Mouse (Mus musculus) induced T-regulatory cell, adult 2 months (primary cell): ENCODE data around the gene Tsfm.
"Not testable (repeated sequence)": the region's sequence is repeated elsewhere in the genome, so short reads cannot be mapped to it uniquely, and the experiment has no call there.

Experiments used
- DNase-seq: peaks from one replicate; pipeline ENCODE4 v3.0.0-alpha.2; 2012; ENCODE audit warnings: low read depth

Tsfm gene

DNA sequence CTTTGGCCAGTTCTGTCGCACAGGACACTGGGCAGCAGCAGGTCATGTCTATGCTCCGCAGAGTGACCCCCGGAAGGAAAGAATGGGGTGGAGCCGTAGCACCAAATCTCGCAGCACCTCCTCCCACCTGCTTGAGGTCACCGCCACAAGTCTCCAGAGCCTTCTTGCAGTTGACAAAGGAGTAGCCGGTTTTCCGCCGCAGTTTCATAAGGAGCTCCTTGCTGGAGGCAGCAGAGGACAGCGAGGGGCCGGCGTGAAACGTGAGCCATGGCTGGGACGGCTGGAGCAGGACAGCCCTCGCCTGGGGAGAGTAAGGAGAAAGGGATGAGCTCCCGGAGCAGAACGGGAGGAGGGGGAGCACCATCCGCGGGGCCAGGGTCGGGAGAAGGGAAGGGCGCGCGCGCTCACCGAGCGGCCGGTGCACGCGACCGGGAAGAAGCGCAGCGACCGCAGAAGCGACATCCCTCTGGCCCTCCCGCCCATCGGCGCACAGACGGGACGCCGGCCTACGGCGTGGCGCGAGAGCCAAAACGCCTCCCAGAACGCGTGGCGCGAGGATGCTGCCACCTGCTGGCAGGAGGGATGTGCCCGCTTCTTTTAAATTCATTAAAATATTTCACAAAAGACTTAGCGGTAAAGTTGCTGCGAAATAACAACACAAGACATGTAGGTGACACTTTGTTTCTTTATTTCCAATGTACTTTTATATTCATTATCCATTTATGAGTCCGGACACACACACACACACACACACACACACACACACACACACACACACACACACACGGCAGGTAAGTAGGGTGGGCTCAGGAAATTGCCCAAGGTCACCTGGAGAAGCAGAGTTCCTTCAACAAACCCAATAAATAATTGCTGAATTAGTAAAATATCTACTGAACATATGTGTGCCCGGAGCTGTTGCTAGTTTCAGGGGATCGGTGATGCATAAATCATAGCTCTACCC is at the start of gene Tsfm:
Gene Tsfm (minus strand): TSS at position 505 of the 961 bp plus-strand sequence.
- peak; percentile 93 for DNase-seq

DNA sequence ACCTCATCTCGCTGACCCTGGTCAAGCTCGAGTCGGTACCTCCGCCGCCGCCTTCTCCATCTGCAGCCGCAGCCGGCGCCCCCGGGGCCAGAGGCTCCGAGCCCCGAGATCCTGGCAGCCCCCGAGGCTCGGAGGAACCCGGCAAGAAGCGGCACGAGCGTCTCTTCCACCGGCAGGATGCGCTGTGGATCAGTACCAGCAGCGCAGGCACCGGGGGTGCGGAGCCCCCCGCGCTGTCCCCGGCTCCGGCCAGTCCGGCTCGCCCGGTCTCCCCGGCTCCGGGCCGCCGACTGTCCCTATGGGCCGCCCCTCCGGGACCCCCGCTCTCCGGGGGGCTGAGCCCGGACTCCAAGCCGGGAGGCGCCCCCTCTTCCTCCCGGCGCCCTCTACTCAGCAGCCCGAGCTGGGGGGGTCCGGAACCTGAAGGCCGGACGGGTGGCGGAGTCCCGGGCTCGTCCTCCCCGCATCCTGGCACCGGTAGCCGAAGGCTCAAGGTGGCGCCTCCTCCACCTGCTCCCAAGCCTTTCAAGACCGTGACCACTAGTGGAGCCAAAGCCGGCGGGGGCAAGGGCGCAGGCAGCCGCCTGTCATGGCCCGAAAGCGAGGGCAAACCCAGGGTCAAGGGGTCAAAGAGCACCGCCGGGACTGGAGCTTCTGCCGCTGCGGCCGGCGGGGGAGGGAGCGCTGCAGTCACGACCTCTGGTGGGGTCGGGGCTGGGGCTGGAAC is 49.2 kb upstream of the Tsfm start:
- DNase-seq, result no peak

DNA sequence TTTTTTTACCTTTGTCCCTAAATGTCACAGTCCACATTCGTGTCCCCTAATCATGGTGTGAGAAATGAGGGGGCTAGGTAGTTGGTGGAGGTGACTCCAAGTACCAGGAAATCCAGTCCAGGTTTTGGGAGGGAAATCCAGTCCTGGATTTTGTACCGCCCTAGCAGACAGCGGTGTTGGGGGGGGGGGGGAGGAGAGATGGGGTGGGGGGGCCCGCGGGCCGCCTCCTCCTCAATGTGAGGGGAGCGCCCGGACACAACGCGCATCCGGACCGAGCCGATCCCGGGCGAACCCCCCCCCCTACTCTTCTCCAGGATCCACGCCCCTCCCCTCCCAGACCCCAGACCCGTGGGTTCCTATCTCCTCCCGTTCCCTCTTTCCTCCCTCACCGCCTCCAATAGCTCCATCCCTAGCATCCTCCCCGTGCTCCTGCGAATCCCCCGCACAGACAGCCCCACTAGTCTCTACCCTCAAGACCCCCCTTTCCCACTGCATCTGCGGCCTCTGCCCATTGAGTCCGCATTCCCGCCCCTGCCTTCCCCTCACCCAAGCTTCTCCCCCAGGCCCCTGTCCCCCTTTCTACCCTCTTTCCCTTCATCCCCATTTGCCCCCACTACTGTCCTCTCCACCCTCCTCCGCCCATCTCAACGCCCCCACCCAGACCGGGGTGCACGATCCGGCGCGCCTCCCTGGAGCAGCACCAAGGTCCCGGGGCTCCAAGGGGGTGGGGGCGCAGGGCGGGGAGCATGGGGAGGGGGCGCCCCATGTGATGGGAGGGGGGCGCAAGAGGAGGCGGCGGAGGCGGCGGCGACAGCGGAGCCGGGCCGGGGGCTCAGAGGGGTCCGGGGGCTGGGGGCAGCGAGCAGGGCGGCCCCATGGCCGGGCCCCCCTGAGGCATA is 48.3 kb upstream of the Tsfm start:
- no peak for DNase-seq

DNA sequence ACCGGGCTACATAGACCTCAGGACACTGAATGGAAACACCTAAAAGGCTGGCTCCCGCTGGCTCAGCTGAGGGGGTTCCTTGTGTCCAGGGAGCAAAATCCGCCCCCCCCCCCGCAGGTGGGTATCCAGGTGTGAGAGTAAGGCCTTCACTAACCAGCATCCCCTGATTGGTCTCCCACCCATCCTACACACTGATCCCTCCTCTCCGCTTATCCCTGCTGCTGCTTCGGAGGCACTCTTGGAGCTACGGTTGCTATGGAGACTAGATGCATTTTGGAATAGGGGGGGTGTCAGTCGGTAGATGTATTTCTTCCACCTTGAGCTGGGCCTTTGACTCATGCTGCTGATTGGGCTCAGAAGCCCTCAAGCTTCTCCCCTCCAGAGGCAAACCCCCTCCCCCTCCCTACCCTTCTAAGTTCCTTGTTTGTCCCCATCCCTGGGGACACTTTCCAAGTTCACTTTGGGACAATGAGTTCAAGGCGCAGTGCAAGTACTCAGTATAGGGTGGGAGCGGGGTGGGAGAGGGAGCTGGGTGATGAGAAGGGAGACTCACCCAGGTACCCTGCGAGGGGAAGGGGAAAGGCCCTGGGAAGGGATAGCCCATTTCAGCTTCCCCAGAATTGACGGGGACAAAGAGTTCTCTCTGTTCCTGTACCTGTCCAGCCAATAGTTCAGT is 47.5 kb upstream of the Tsfm start:
- DNase-seq, result no peak

DNA sequence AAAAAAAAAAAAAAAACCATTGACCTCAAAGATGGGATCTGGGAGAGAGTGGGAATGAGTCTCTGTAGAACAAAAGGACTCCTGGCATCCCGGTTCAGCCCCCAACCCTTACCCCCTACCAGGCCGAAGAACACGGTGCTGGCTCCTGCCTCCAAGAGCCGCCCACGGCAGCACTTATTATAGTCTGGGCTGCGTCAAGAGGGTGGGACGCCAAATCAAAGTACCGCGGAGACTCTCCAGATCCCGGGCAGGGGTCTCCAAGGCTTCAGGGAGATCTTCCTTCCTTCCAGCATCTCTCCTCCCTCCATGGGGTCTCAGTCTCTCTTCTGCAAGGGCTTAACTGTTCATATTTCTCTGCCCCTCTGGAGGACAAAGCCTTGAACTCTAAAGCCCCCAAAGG is 46.9 kb upstream of the Tsfm start:
- no peak for DNase-seq

DNA sequence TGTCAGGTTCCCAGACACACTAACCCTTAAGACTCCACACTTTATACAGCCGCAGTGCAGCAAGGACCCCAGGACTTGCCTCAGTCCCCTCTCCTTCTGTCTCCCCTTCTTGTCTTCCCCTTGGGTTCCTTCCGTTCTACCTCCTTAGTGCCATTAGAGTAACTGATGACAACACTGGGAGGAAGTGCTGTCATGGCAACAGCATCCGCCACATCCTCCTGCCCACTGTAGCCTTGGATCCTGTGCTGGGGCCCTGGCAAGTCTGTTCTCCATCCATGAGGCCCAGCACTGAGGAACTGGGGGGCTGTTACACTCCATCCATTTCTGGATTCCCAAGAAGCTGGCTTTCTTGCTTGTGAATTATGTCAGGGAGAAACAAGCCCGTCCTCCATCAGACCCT is 45.4 kb upstream of the Tsfm start:
- peak; percentile 90 for DNase-seq

DNA sequence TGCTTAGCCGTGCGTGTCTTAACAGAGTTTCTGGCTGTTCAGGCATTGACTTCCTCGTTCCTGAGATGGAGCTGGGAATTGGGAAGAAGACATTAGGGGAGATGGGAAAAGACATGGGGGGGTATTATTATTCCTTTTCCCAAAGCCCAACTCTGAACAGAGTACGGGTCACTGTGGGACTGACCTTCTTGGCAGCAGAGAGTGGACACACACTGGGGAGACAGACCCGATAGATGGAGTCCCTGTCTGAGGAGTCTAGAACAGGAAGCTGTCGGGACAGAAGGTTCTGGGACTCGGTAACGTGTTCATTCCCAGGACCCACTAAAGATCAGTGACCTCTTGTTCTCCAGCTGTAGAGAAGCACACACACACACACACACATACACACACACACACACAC is 45.0 kb upstream of the Tsfm start:
- no peak for DNase-seq

DNA sequence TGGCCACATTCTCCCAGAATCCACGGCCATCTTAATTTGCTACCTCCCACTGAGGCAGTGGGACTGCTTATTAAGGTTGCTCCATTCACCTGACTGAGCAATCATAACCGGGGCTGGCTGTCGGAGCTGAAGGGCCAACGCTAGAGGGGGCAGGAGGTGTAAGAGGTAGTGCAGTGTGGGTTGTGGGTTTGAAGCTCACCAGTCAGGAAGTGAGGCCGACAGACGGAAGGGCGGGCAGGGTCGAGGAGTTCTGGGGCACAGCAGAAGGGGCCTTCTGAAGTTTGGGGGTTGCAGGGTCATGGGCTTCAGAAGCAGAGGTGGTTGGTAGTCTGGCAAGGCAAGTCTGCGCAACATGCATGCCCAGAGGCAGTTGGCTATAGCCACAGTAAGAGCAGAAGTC is 44.4 kb upstream of the Tsfm start, which contains the start of gene Agap2:
Gene Agap2 (plus strand): TSS at position 205 of the 400 bp plus-strand sequence.
- DNase-seq, result peak; percentile 93

DNA sequence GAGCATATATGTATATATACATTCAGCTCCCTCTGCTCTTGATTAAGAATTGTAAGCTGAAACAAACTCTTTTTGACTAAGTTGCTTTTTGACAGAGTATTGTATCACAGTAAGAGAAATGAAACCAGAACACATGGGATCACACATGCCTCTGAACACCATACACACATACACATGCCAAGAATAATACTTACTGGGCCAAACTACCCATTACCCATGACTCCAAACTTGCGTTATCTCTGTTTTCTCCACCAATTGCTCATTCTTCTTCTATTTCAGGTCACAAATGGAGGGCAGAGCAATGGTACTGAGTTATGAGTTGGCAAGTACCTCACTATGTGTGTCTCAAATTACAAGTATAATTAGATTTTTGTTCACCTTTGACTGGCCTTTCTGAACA is 43.3 kb upstream of the Tsfm start:
- DNase-seq, result no peak

DNA sequence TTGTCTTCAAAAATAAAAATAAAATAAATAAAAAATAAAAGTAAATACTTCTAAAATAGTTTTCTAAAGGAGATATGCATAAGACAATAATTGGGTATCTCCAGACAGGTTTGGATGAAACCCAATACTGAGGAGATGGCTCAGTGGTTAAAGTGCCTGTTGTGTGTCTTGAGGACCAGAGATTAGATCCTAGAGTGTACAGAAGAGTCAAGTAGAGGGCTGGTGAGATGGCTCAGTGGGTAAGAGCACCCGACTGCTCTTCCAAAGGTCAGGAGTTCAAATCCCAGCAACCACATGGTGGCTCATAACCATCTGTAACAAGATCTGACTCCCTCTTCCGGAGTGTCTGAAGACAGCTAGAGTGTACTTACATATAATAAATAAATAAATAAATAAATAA is 42.3 kb upstream of the Tsfm start:
- not testable (repeated sequence) for DNase-seq

DNA sequence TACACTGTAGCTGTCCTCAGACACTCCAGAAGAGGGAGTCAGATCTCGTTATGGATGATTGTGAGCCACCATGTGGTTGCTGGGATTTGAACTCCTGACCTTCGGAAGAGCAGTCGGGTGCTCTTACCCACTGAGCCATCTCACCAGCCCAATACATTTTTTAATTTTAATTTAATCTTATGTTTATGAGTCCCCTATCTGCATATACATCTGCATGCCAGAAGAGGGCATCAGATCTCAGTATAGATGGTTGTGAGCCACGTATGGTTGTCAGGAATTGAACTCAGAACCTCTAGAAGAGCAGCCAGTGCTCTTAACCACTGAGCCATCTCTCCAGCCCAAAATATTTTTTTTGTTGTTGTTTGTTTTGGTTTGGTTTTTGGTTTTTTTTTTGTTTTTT is 41.6 kb upstream of the Tsfm start:
- not testable (repeated sequence) for DNase-seq

DNA sequence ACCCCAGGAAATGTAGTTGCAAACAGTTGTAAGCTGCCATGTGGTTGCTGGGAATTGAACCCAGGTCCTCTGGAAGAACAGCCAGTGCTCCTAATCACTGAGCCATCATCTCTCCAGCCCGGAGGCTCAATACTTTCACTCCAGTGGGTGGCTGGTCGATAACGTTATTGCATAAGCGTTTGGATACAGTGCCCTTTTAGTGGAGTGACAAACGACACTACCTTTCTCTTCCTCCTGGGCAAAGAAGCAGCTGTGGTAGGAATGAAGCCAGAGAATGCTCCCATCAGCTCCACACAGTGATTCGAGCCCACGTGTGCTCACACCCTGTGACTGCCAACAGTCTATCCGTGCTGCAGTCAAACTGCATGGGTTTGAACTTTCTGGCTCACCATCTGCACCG is 40.6 kb upstream of the Tsfm start:
- no peak for DNase-seq

DNA sequence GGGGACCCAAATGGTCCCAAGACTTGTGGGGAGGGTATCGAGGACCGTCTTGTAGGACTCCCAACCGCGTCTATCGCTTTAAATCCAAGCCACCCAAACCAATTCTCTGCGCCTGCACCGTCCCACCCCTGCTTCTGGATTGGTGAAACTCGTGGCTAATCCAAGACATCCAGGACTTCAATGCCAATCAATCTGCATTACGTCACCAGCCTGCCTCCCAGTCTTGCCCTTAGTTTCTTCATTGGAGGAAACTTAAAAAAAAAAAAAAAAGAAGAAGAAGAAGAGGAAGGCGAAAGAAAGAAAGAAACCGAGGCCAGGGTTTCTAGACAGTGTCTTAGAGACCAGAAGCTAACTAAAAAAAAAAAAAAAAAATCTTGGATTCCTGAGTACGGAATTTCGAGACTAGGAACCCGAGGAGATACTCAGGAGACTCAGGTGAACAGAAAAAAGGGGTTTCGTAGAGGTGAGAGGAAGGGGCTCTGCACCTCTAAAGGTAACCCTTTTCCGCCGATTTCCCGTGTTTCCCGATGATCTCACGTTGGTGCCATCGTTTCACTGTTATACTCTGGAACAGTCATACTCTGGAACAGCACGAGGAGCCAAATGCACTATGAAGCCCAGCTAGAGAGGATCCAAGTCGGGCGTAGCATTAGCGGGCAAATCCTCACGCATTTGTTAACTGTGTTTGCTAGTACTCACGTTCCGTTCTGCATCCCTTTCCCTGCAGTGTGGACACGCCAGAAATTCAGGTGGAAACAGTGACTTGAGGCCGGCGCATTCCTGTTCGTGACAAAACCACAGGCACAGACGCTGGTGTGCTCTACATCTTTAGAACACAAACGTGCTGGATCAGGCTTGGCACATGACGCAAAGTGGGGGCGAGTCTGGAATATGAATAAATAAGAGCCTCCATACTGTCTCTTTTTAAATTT is 39.8 kb upstream of the Tsfm start, which contains the start of gene Tspan31:
Gene Tspan31 (minus strand): TSS at position 75 of the 932 bp plus-strand sequence.
- peak; percentile 88 for DNase-seq

DNA sequence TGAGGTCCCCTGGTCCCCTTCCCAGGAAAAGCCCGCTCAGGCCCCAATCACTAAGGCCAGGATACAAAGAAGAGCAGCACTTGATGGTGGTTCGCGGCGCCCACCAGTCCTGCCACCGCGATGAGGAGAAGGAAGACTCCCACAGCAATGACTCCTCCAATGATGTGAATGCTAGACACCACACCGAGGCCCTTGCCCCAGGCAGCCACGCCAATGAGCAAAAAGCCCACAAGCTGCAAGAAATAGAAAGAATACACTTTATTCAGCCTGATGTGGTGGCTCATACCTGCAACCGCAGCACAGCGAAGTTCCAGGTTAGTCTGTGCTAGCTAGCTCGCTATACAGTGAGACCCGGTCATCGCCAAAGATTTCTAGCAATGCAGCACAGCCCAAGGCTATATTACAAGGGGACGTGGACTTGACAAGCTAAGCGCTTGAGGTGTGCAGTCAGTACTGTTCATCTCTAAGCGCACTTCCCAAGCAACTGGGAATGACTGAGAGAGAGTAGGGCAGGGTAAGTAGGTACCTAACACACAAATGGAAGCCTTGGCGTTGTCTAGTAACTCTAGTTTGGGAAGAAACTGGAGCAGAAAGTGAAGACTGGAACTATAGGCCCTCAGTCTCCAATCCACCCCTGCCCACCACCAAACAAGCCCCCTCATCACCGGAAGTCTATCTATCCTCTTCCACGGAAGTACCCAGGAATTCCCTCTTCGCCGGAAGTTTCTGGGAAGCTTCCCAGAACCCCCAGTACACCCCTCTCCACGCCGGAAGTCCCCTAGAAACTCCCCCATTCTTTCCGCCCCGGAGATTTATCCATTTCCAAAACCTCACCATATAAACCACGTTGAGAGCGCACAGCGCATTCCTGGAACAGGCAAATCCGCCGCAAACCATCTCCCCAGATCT is 38.9 kb upstream of the Tsfm start:
- peak; percentile 52 for DNase-seq

DNA sequence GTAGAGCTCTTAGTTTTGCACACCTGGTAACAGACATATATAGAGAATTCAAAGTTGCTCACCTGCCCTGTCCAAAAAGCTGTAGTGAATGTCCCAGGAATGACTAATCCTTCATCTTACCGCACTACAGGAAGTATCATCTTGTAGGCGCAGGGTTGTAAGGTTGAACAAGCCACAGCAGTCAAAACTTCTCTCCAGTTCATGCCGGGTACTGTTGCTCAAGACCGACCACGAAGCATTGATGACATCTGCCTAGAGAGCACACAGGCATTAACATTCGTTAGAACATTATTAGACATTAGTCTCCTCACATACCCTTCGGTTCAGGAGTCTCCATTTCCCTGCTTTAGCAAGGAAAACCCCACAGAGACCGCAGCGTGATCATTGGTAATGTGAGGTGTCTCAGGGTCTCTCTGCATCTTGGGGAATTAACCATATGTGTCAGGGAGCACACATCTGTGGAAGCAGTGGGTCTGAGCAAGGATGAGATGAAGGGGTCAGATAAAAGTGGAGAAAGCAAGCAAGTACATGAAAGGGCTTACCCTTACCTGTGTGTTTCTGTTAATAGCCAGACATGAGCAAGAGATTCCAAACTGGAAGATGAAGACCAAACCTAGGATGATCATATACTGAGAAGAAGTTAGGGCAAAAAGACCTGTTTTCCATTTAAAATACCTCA is 37.9 kb upstream of the Tsfm start:
- DNase-seq, result no peak

DNA sequence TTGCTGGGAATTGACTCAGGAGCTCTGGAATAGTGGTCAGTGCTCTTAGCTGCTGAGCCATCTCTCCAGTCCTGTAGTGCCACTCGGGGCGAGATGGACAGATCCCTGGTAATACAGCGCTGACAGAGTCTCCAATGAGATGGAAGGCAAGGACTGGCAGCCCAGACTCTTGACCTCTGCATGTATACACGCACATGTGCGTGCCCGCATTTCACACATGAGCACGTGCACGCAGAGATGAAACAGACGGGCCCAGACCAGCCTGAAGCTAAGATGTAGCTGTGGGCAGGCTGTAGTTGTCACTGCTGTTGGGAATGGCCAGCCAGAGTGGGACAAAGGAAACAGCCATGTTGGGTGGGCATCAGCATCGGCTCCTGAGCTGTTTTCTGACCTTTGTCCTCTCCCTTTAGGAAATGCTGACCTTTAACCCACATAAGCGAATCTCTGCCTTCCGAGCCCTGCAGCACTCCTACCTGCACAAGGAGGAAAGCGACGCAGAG is 35.9 kb upstream of the Tsfm start:
- DNase-seq, result no peak

DNA sequence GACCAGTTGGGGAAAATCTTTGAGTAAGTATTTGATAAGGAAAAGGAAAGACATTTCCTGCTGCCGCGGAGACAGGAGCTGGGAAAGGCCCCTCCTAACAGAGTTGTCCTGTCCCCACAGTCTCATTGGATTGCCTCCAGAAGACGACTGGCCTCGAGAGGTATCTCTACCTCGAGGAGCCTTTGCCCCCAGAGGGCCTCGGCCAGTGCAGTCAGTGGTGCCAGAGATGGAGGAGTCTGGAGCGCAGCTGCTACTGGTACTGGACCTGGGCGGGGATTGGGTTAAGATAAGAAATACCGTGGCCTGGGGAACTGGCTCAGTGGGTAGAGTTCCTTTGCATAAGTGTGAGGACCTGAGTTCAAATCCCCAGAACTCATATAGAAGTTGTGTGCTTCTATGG is 35.3 kb upstream of the Tsfm start:
- no peak for DNase-seq
